Mouse (Mus musculus) stomach, adult 2 months (tissue): Measurements from ENCODE around the gene Gp2. TPM values are rescaled to one million over a fixed set of nuclear protein-coding genes. Genes with fewer than 3 reads are reported as not detected.

Source experiments
- polyA plus RNA-seq: library from polyadenylated mRNA; depleted of rRNA; stranded (reverse); fragments of >200 nt; gene quantifications from 2 replicates; pipeline ENCODE4 v1.2.3, GENCODE M21; 2012; rRNA removed

Gp2 gene
- polyA plus RNA-seq, result not detected in 2 replicates

GRCm38 (mm10) chr7:119459185-119459584 is at the start of gene Gp2:
Gene Gp2, minus strand, starts transcription at chr7:119459285.

GRCm38 (mm10) chr7:119479256-119479655 is 20.2 kb upstream of the Gp2 start, which contains the start of gene Umod:
Gene Umod, minus strand, starts transcription at chr7:119479282.

Other genes with a start within 250 kb of the Gp2 start
- gene Umod, start 20.0 kb upstream of the Gp2 start, polyA plus RNA-seq, result 0.17 and 1.0 TPM in 2 replicates
- gene Acsm5, start 60.2 kb upstream of the Gp2 start, polyA plus RNA-seq, result not detected in 2 replicates
- not detected in 2 replicates for gene Pdilt, start 64.2 kb upstream of the Gp2 start, polyA plus RNA-seq
- not detected in 2 replicates for gene Acsm2, start 95.1 kb upstream of the Gp2 start, polyA plus RNA-seq
- 0.09 TPM in 1 of 2 replicates, not detected in the other for gene Acsm1, start 147.7 kb upstream of the Gp2 start, polyA plus RNA-seq
- gene Acsm4, start 230.7 kb upstream of the Gp2 start, polyA plus RNA-seq, result not detected in 2 replicates